Comparison of ENCODE assay signal across 19 mouse cellular contexts in the genomic region with DNA sequence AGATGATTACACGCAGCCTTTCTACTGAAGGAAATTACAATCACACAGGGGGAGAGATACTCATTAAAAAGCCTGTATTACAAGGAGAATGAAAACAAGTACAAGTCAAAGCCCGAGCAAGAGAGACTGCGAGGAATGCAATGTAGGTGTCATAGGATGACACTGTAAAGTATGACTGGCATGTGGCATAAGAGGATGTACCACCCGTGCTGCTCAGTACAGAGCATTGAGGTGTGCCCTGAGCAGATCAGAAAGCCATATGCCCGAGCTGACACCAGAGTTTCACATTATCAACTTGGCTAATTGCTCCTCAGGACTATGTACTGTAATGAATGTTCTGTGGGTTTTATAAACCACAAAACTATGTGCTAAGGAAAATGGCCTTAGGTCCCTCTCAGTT.
DNase-seq lines count a peak whose midpoint lies in the region; ATAC-seq and TF ChIP-seq lines count a peak whose summit lies in the region.
"Had no signal": no experiment of that assay in that cellular context is flagged by ENCODE, and none has a peak within 500 bp of the region (broad histone marks: within the 10 kb centered on the region; RNA-seq: fewer than 3 reads in every experiment).

No protein-coding gene starts in this region.

- no peak for DNase-seq in midbrain, embryonic 11.5 days (ENCODE audit: low spot score, missing footprints)
- DNase-seq in Patski (ENCODE audit: low read depth, low spot score) = no peak
- DNase-seq in hindbrain, postnatal 0 days (ENCODE audit: low spot score) = no peak
- DNase-seq in embryo, embryonic 9.5 days (ENCODE audit: extremely low spot score) = no peak
- DNase-seq: adrenal gland, postnatal 14 days; cerebellum, adult 18-20 months; cerebellum, adult 9-11 months; cerebellum, postnatal 36 days; forebrain, postnatal 0 days; gastrocnemius, postnatal 14 days; heart, adult 2 months; heart, postnatal 14 days had no signal

- POLR2A ChIA-PET in Patski (lab: Charles Lee) = no interaction called here

- H3K27me3 ChIP-seq in forebrain, embryonic 16.5 days (replicated peaks; ENCODE audit: control insufficient read depth, insufficient read depth, low read length) = no peaks in the 10 kb centered on the region
- no peaks in the 10 kb centered on the region for H3K27me3 ChIP-seq in forebrain, embryonic 15.5 days
- no peaks in the 10 kb centered on the region for H3K27me3 ChIP-seq in midbrain, embryonic 13.5 days
- H3K27me3 ChIP-seq in midbrain, embryonic 11.5 days (ENCODE audit: control insufficient read depth, insufficient read depth, low read length) = no peaks in the 10 kb centered on the region
- H3K27me3 ChIP-seq in Patski = no peaks in the 10 kb centered on the region
- no peaks in the 10 kb centered on the region for H3K27me3 ChIP-seq in hindbrain, postnatal 0 days (ENCODE audit: insufficient read depth, low read length)
- H3K27me3 ChIP-seq: heart, embryonic 15.5 days had no signal

- no peak overlapping the region for H3K4me2 ChIP-seq in forebrain, embryonic 16.5 days (ENCODE audit: low read length)
- no peak overlapping the region for H3K4me2 ChIP-seq in forebrain, embryonic 15.5 days (replicated peaks)
- H3K4me2 ChIP-seq in midbrain, embryonic 13.5 days (replicated peaks) = no peak overlapping the region
- no peak overlapping the region for H3K4me2 ChIP-seq in midbrain, embryonic 11.5 days
- no peak overlapping the region for H3K4me2 ChIP-seq in hindbrain, postnatal 0 days (ENCODE audit: low read depth, low read length)
- H3K4me2 ChIP-seq: heart, embryonic 11.5 days; heart, embryonic 15.5 days had no signal

- peak; percentile 43 for ATAC-seq in forebrain, embryonic 16.5 days
- no peak; the same call in 1 of the 2 replicates for ATAC-seq in forebrain, embryonic 15.5 days (replicated peaks)
- ATAC-seq in midbrain, embryonic 13.5 days = peak; percentile 43; the same call in 1 of the 2 replicates
- no peak for ATAC-seq in midbrain, embryonic 11.5 days (ENCODE audit: low FRiP score)
- peak; percentile 67 for ATAC-seq in Patski
- ATAC-seq in hindbrain, postnatal 0 days = peak; percentile 69; the same call in 1 of the 2 replicates
- ATAC-seq: activated CD4-positive, CD25-positive, alpha-beta regulatory T cell, adult 4 months; forebrain, postnatal 0 days had no signal

- no peak overlapping the region for H3K27ac ChIP-seq in forebrain, embryonic 16.5 days (ENCODE audit: low read length)
- no peak overlapping the region for H3K27ac ChIP-seq in forebrain, embryonic 15.5 days (replicated peaks)
- H3K27ac ChIP-seq in midbrain, embryonic 13.5 days = no peak overlapping the region
- H3K27ac ChIP-seq in midbrain, embryonic 11.5 days (ENCODE audit: low read depth, low read length) = no peak overlapping the region
- no peak overlapping the region for H3K27ac ChIP-seq in hindbrain, postnatal 0 days
- H3K27ac ChIP-seq: embryonic facial prominence, embryonic 10.5 days; heart, adult 2 months; heart, embryonic 15.5 days had no signal

- no peak for TF ChIP-seq CTCF in Patski (IDR thresholded peaks at IDR 0.05)
- TF ChIP-seq CTCF in hindbrain, postnatal 0 days (IDR thresholded peaks at IDR 0.05; ENCODE audit: low read depth) = no peak

- H3K9ac ChIP-seq in forebrain, embryonic 16.5 days (replicated peaks; ENCODE audit: low read depth, low read length) = no peak overlapping the region
- no peak overlapping the region for H3K9ac ChIP-seq in forebrain, embryonic 15.5 days (replicated peaks)
- H3K9ac ChIP-seq in midbrain, embryonic 13.5 days (replicated peaks) = no peak overlapping the region
- no peak overlapping the region for H3K9ac ChIP-seq in midbrain, embryonic 11.5 days (ENCODE audit: low read length)
- no peak overlapping the region for H3K9ac ChIP-seq in hindbrain, postnatal 0 days (replicated peaks; ENCODE audit: low read length)
- H3K9ac ChIP-seq: forebrain, postnatal 0 days; heart, embryonic 15.5 days had no signal

- no peaks in the 10 kb centered on the region for H3K4me1 ChIP-seq in forebrain, embryonic 16.5 days (replicated peaks; ENCODE audit: control insufficient read depth, insufficient read depth, low read length)
- H3K4me1 ChIP-seq in forebrain, embryonic 15.5 days = 0 out of 2 replicates have a peak, but pooled peaks cover 3% of the 10 kb centered on the region
- 0 out of 2 replicates have a peak, but pooled peaks cover 5% of the 10 kb centered on the region for H3K4me1 ChIP-seq in midbrain, embryonic 13.5 days (replicated peaks)
- no peaks in the 10 kb centered on the region for H3K4me1 ChIP-seq in midbrain, embryonic 11.5 days (ENCODE audit: control insufficient read depth, insufficient read depth, low read length)
- no peaks in the 10 kb centered on the region for H3K4me1 ChIP-seq in hindbrain, postnatal 0 days (ENCODE audit: insufficient read depth, low read length)
- H3K4me1 ChIP-seq: embryonic facial prominence, embryonic 10.5 days had no signal

- H3K9me3 ChIP-seq in forebrain, embryonic 16.5 days (ENCODE audit: control insufficient read depth, low read length) = no peaks in the 10 kb centered on the region
- no peaks in the 10 kb centered on the region for H3K9me3 ChIP-seq in forebrain, embryonic 15.5 days
- no peaks in the 10 kb centered on the region for H3K9me3 ChIP-seq in midbrain, embryonic 13.5 days
- H3K9me3 ChIP-seq in midbrain, embryonic 11.5 days (ENCODE audit: control insufficient read depth, low read length) = no peaks in the 10 kb centered on the region
- no peaks in the 10 kb centered on the region for H3K9me3 ChIP-seq in hindbrain, postnatal 0 days (ENCODE audit: low read length)
- H3K9me3 ChIP-seq: embryonic facial prominence, embryonic 10.5 days; heart, embryonic 15.5 days had no signal

- in situ Hi-C loops in Patski (cut with MboI; ENCODE audit: low pct_unique_long_range_greater_than_20kb) = no loop called here

- H3K36me3 ChIP-seq in forebrain, embryonic 16.5 days (ENCODE audit: control insufficient read depth, insufficient read depth) = no peaks in the 10 kb centered on the region
- H3K36me3 ChIP-seq in forebrain, embryonic 15.5 days = no peaks in the 10 kb centered on the region
- H3K36me3 ChIP-seq in midbrain, embryonic 13.5 days = no peaks in the 10 kb centered on the region
- no peaks in the 10 kb centered on the region for H3K36me3 ChIP-seq in midbrain, embryonic 11.5 days (ENCODE audit: control insufficient read depth, insufficient read depth, low read length)
- H3K36me3 ChIP-seq in hindbrain, postnatal 0 days (ENCODE audit: insufficient read depth, low read length) = no peaks in the 10 kb centered on the region
- H3K36me3 ChIP-seq: heart, embryonic 15.5 days had no signal

- CTCF ChIA-PET in Patski (lab: Charles Lee) = no interaction called here

- WGBS in forebrain, embryonic 16.5 days = 71% methylated on average over 5 of the region's 5 CpGs
- 70% methylated on average over 5 of the region's 5 CpGs for WGBS in forebrain, embryonic 15.5 days
- WGBS in midbrain, embryonic 13.5 days = 78% methylated on average over 5 of the region's 5 CpGs
- WGBS in midbrain, embryonic 11.5 days = 85% methylated on average over 5 of the region's 5 CpGs
- 72% methylated on average over 5 of the region's 5 CpGs for WGBS in hindbrain, postnatal 0 days

- no peak overlapping the region for H3K4me3 ChIP-seq in forebrain, embryonic 16.5 days (replicated peaks; ENCODE audit: low read length)
- no peak overlapping the region for H3K4me3 ChIP-seq in forebrain, embryonic 15.5 days
- no peak overlapping the region for H3K4me3 ChIP-seq in midbrain, embryonic 13.5 days (replicated peaks)
- no peak overlapping the region for H3K4me3 ChIP-seq in midbrain, embryonic 11.5 days (ENCODE audit: low read depth, low read length)
- no peak overlapping the region for H3K4me3 ChIP-seq in hindbrain, postnatal 0 days (ENCODE audit: low read length)
- H3K4me3 ChIP-seq: embryonic facial prominence, embryonic 10.5 days; heart, adult 2 months; heart, embryonic 15.5 days had no signal

Comparison
In these comparisons a context has a peak if more than half of its experiments do, and no peak if none do; other contexts are left out.
1. ATAC-seq: peak in forebrain, embryonic 16.5 days (single experiment), midbrain, embryonic 13.5 days (single experiment), Patski (single experiment) and hindbrain, postnatal 0 days (single experiment); none in forebrain, embryonic 15.5 days (single experiment) and midbrain, embryonic 11.5 days (single experiment).